Mouse (Mus musculus): Measurements from ENCODE around the gene Mettl2. TPM values are rescaled to one million over a fixed set of nuclear protein-coding genes. Genes with fewer than 3 reads are reported as not detected.

The Mettl2 gene
- total RNA-seq, 2 experiments from 2014 or later: 25.5 to 25.9 TPM

- intact Hi-C loops (cut with DNase I): no loop called here
- DNase-seq: no peak
Measured at GRCm38 (mm10) chr11:105152357-105152899, 26.2 kb downstream of the Mettl2 start.

GRCm38 (mm10) chr11:105153068-105153833, 27.0 kb downstream of the Mettl2 start:
- intact Hi-C loops (cut with DNase I): no loop called here

GRCm38 (mm10) chr11:105155915-105156314, 29.7 kb downstream of the Mettl2 start:
- DNase-seq: no peak
- intact Hi-C loops (cut with DNase I): no loop called here

More at GRCm38 (mm10) chr11:105153068-105153833, 27.0 kb downstream of the Mettl2 start:
- peak; percentile 56 for DNase-seq

GRCm38 (mm10) chr11:105156748-105157267, 30.6 kb downstream of the Mettl2 start:
- intact Hi-C loops (cut with DNase I): no loop called here
- no peak for DNase-seq

GRCm38 (mm10) chr11:105158047-105158446, 31.8 kb downstream of the Mettl2 start:
- intact Hi-C loops (cut with DNase I): no loop called here
- DNase-seq: no peak

GRCm38 (mm10) chr11:105159673-105160360, 33.6 kb downstream of the Mettl2 start:
- intact Hi-C loops (cut with DNase I): no loop called here
- DNase-seq: no peak

GRCm38 (mm10) chr11:105161411-105161810, 35.2 kb downstream of the Mettl2 start:
- intact Hi-C loops (cut with DNase I): no loop called here
- DNase-seq: no peak

- intact Hi-C loops (cut with DNase I): no loop called here
- DNase-seq: no peak
Measured at GRCm38 (mm10) chr11:105164516-105165510, 38.6 kb downstream of the Mettl2 start.

- no peak for DNase-seq
- intact Hi-C loops (cut with DNase I): no loop called here
Measured at GRCm38 (mm10) chr11:105166780-105167179, 40.6 kb downstream of the Mettl2 start.

GRCm38 (mm10) chr11:105178516-105178915, 52.3 kb downstream of the Mettl2 start, which contains the start of gene Tlk2:
Gene Tlk2 (plus strand): TSS chr11:105178807.
- intact Hi-C loops (cut with DNase I): no loop called here

GRCm38 (mm10) chr11:105179523-105179922, 53.3 kb downstream of the Mettl2 start:
- intact Hi-C loops (cut with DNase I): no loop called here
- DNase-seq: no peak

More at GRCm38 (mm10) chr11:105178516-105178915, 52.3 kb downstream of the Mettl2 start, which contains the start of gene Tlk2:
- DNase-seq: no peak

GRCm38 (mm10) chr11:105180471-105181091, 54.4 kb downstream of the Mettl2 start:
- peak; percentile 51 for DNase-seq
- intact Hi-C loops (cut with DNase I): no loop called here

- intact Hi-C loops (cut with DNase I): no loop called here
- DNase-seq: peak; percentile 98
Measured at GRCm38 (mm10) chr11:105181126-105181637, 55.0 kb downstream of the Mettl2 start.

GRCm38 (mm10) chr11:105181689-105182460, 55.6 kb downstream of the Mettl2 start:
- intact Hi-C loops (cut with DNase I): no loop called here
- DNase-seq: peak; percentile 46

GRCm38 (mm10) chr11:105182461-105182855, 56.2 kb downstream of the Mettl2 start:
- DNase-seq: no peak
- intact Hi-C loops (cut with DNase I): no loop called here

GRCm38 (mm10) chr11:105184678-105185077, 58.5 kb downstream of the Mettl2 start:
- no peak for DNase-seq
- intact Hi-C loops (cut with DNase I): no loop called here
